Mouse (Mus musculus): ENCODE results near the gene Ndufaf8. TPM values are rescaled to one million over a fixed set of nuclear protein-coding genes. Genes with fewer than 3 reads are reported as not detected.

The Ndufaf8 gene
- total RNA-seq (2021), result 10 to 100 TPM; 50.2 to 53.5 TPM
- long read RNA-seq, experiment 1, transcript Ndufaf8-201 (3 exons, 781 nt), result major isoform, 61 of 79 reads
- long read RNA-seq, experiment 1, partial matches to known transcripts, result 0 of 79 reads
- long read RNA-seq, experiment 1, other reads (novel, unspliced or antisense), result 15 of 79 reads
- long read RNA-seq, experiment 2, transcript Ndufaf8-203 (2 exons, 401 nt), result minor isoform, 5 of 63 reads
- long read RNA-seq, experiment 2, transcript Ndufaf8-201 (3 exons, 781 nt), result major isoform, 37 of 63 reads
- long read RNA-seq, experiment 2, partial matches to known transcripts, result 21 of 63 reads
- long read RNA-seq, experiment 2, other reads (novel, unspliced or antisense), result 0 of 63 reads

DNA sequence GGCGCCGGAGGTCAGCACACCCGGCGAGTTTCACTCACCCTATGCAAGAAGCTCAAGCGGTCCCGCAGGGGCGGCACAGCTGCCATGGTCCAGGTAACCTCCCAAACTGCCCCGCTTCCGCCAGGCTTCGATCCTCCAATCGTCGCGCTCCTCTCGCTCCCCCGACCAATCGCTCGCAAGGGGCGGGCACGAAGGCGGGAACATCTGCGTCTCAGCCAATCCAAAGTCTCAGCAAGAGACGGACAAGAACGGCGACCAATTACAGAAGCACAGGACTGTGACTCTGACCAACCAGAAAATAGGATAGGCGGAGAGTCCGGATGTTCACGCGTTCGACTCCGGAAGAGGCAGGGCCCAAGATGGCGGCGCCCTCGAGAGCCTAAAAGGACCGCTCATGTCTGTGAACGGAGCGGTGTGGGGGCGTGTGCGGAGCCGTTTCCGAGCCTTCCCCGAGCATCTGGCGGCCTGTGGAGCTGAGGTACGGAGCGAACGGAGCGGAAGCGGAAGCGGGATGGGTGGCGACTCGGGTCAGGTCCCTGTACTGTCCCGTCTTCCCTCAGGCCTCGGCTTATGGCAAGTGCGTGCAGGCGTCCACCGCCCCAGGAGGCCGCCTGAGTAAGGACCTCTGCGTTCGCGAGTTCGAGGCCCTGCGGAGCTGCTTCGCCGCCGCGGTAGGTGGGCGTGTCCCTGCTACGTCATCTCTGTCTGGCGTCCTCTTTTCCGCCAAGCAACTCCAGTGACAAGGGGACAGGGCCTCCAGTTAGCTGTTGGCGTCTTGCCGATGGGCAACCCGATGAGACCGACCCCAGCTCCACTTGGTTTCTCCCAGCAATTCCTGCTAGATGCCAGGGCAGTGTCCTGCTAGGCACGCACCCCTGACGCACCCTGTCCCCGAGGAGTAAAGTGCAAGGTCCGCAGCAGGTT, at the start of gene Ndufaf8, which contains the start of gene Tepsin:
TSS of gene Ndufaf8 (plus strand) at position 341 of the 924 bp plus-strand sequence.
TSS of gene Tepsin (minus strand) at position 144 of the 924 bp plus-strand sequence.
- DNase-seq (ENCODE audit: low spot score in 2 of 2), result peak; percentile 96 to 98

DNA sequence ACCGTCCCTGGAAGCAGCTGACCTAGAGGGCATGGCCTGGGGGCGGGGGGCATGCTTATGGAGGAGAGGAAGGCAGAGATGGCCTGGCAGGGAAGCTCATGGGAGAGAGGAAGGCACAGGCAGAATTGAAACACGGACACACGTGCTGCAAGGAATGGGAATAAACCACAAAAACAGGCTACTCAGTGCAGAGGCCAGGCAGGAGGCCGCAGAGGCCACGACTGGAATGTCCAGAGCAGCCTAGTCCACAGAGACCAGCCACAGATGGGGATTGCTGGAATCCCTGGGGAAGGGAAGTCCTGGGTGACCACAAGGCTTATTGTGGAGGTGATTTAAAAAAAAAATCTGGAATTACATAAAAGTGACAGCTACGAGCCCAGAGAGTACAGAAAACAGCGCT, 49.7 kb upstream of the Ndufaf8 start:
- DNase-seq (ENCODE audit: low spot score in 2 of 2), result no peak

DNA sequence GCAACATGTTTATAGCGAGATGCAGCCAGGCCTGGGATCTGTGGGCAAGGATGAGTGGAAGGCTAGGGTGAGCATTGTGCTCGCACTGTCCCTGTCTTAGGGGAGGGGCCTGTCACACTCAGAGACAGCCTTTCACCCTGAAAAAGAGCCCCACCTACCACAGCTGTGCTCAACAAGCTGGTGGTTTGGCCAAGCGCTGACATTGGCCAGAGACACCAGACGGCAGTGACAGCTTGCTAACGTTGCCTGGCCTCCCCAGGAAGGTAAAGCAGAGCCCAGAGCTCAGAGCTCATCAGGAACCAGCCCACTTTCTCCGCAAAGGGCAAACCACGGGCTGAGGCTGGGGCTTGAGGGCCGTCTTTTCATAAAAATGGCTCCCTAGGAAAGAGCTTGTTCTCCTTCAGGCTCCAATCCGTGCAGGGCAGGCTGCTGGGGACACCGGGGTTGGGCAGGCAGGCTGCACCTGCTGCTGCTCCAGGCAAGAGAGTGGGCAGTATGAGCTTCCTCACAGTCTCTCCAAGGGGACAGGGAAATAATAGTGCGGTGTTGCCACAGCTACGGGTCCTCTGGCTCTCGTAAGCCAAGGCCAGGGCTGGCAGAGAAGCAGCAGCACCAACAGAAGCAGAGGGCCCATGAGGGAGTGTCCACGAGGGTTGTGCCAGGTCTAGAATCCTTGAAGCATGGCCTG, 47.5 kb upstream of the Ndufaf8 start:
- no peak for DNase-seq (ENCODE audit: low spot score in 2 of 2)

GRCm38 (mm10) chr11:120052274-120052673, 46.5 kb upstream of the Ndufaf8 start:
- no peak for DNase-seq (ENCODE audit: low spot score in 2 of 2)

DNA sequence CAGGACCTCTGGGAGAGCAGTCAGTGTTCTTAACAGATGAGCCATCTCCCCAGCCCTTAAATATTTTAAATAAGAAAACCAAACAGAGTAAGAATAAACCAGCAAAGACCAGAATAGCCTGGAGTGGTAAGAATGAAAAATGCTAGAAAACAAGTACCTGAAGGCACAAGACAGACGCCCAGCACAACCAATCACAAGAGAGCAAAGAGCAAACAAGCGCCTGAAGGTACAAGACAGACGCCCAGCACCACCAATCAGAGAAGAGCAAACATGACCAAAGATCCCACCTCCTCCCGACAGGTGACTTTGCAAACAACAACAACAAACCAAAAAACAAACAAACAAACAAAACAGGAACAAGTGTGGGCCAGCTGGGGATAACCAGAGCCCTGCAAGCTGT, 44.9 kb upstream of the Ndufaf8 start:
- no peak for DNase-seq (ENCODE audit: low spot score in 2 of 2)

- DNase-seq (ENCODE audit: low spot score in 2 of 2), result no peak
Measured at GRCm38 (mm10) chr11:120055953-120056732, 42.6 kb upstream of the Ndufaf8 start.

GRCm38 (mm10) chr11:120060634-120061033, 38.1 kb upstream of the Ndufaf8 start:
- DNase-seq (ENCODE audit: low spot score in 2 of 2), result no peak

GRCm38 (mm10) chr11:120063326-120063725, 35.4 kb upstream of the Ndufaf8 start:
- no peak for DNase-seq (ENCODE audit: low spot score in 2 of 2)

GRCm38 (mm10) chr11:120064006-120064667, 34.6 kb upstream of the Ndufaf8 start:
- no peak for DNase-seq (ENCODE audit: low spot score in 2 of 2)

DNA sequence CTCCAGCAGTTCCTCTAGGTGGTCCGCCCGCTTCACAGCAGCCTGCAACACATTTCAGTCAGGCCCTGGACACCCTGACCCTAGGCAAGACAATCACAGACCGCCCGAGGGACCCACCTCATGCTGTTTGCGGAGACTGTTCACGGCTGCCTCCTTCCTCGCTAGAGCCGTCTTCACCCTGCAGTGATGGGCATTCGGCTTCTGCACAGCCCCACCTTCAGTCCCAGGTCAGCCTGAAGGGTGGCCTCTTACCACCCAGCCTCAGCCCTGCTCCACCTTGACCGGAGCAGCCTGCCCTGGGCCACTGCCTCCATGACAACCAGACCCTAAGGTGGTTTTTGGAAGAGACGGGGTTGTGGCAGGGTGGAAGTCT, 34.1 kb upstream of the Ndufaf8 start:
- DNase-seq (ENCODE audit: low spot score in 2 of 2), result no peak

DNA sequence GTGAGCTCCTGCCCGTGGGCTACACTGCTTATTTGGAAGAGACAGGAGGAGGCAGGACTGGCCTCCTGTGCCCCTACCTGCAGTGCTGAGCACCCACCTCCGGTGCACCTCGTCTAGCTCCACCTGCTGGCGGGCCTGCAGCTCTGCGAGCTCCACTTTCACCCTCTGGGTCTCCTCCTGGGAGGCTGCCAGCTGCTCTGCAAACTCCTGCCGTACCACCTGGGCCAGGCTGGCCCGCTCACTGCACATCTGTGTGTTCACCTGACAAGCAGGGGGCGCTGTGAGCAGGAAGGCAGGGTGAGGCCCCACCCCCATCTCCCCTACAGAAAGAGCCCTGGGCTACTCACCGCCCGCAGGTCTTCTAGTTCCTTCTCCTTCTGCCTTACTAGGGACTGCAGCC, 33.4 kb upstream of the Ndufaf8 start:
- peak in 1 of 2 experiments; percentile 49 for DNase-seq (ENCODE audit: low spot score in 2 of 2)

GRCm38 (mm10) chr11:120067834-120068233, 30.9 kb upstream of the Ndufaf8 start:
- DNase-seq (ENCODE audit: low spot score in 2 of 2), result no peak

- no peak for DNase-seq (ENCODE audit: low spot score in 2 of 2)
Measured at GRCm38 (mm10) chr11:120069261-120069660, 29.5 kb upstream of the Ndufaf8 start.

GRCm38 (mm10) chr11:120070286-120070930, 28.3 kb upstream of the Ndufaf8 start:
- DNase-seq (ENCODE audit: low spot score in 2 of 2), result no peak

GRCm38 (mm10) chr11:120071065-120071464, 27.7 kb upstream of the Ndufaf8 start:
- no peak for DNase-seq (ENCODE audit: low spot score in 2 of 2)

DNA sequence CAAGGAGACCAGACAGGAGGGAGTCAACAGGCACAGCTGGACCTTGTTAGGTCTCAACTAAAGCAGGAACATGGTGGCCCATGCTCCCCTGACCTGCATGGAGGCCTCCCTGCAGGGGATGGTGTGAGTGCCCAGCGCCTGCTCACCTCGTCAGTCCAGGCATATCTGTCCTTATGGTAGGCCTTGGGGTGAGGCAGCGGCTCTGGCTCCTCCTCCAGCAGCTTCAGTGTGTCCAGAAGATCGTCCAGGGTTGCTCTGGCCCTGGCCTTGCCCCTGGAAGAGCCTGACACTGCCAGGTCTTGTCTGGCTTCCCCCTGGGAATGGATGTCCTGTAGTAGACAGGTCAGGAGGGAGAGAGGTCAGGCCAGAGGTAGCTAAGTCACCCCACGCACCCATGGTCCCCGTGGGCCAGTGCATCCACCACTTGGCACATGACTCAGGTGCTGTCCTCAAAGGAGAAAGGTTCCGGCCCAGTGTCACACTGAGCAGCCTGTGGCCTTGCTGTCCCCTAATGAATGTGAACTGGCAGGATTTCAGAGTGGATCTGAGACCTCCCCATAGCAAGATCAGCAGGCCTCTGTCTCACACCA, 26.9 kb upstream of the Ndufaf8 start:
- DNase-seq (ENCODE audit: low spot score in 2 of 2), result peak in 1 of 2 experiments; percentile 40

DNA sequence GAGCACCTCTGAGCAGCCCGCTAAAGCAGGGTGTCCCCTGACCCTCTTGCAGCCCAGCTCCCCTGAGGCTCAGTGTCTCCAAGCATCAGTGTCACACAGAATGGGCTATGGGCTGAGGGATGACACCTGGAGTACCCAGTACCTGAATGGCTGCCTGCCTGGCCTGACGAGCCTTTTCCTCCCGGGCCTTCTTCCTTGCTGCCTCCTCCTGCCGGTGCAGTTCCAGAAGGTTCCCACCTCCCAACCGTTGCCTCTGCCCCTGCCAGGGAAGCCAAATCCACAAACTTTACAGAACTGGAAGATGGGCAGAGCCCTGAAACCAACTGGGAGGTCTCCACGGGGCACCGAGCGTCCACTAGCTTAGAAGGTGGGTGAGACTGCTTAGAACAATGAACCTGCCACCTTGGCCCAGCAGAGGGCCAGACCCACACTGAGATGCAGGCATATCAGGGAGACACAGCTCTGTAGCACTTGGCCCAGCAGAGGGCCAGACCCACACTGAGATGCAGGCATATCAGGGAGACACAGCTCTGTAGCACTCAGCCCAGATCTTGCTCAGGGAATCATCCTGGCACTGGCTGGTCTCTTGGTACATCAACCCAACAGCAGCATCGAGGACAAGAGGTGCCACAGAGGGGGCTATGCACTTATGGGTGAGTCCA, 25.6 kb upstream of the Ndufaf8 start:
- DNase-seq (ENCODE audit: low spot score in 2 of 2), result no peak

DNA sequence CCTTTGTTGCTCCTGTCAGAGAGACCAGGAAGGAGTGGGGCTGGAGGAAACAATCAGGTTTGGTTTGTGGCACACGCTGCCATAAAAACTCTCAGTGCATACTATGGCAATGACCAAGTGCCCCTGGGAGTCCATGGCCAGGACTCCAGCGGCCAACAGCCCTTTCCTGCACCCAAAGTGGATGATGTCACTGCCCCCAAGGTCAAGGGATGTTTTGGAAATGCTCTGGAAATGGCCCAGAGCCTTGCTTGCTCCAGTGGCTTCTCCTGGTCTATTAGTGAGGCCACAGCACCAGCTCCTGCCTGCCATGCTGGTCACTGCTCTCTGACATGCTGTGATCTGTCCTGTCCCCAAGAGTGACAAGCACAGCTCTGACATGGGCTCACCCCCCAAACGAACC, 22.5 kb upstream of the Ndufaf8 start:
- no peak for DNase-seq (ENCODE audit: low spot score in 2 of 2)

GRCm38 (mm10) chr11:120080282-120080681, 18.4 kb upstream of the Ndufaf8 start:
- DNase-seq (ENCODE audit: low spot score in 2 of 2), result no peak

Data from adrenal gland, postnatal 4 days (tissue).